Mouse (Mus musculus) thymus, postnatal 25 days (tissue): ENCODE data around the gene Zfand5.

Experiments used
- DNase-seq: peaks from one replicate; pipeline ENCODE4 v3.0.0; 2022

Gene Zfand5

GRCm38 (mm10) chr19:21329770-21330169 lies 57.7 kb downstream of the Zfand5 start:
- DNase-seq, result no peak

GRCm38 (mm10) chr19:21330305-21331115 lies 58.4 kb downstream of the Zfand5 start:
- DNase-seq, result no peak

DNA sequence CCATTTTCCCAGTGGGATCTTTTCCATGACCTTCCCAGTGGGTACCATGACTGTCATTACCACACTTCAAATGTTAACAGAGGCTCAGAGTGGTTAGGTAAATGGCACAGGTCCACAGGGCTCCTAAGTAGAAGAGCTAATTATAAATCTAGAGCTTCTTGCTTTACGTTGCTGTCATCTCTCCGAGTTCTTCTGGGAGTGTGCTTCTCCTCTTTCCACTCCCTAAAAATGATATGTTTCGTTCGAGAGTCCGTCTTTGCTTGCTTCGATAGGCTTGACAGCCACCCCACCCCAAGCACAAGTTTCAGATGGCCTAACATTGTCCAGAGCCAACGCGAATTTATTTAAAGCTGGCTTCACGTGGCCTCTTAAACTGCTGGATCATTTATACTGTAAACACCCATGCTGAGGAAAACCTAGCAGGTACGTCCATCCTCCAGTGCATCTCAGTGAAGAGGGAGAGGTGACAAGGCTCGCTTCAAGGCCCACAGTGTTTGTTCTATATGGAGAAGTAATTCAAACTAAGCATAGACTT lies 59.6 kb downstream of the Zfand5 start:
- no peak for DNase-seq
